Mouse (Mus musculus): ENCODE measurements around the gene Hoxc9.

Gene Hoxc9

DNA sequence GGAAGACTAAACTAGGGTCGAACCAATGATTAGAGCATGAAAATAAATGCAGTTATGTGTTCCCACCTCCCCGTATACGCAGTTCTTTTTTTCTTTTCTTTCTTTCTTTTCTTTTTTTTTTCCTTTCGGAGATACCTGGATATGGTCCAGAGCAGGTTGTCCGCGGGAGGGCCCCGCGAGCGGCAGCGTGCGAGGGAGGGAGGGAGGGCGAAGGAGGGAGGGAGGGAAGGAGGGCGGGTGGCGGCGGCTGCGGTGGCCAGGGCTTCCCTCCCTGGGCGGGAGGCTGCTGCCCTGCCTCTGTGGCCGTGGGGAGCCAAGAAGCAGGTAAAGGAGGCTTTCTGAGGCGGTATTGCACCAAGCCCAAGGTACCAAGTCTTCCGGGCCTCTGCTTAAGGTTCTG, at the start of gene Hoxc9:
Gene Hoxc9 (plus strand): TSS at position 269 of the 400 bp plus-strand sequence.
- no peak for DNase-seq (ENCODE audit: low spot score in 2 of 2)

DNA sequence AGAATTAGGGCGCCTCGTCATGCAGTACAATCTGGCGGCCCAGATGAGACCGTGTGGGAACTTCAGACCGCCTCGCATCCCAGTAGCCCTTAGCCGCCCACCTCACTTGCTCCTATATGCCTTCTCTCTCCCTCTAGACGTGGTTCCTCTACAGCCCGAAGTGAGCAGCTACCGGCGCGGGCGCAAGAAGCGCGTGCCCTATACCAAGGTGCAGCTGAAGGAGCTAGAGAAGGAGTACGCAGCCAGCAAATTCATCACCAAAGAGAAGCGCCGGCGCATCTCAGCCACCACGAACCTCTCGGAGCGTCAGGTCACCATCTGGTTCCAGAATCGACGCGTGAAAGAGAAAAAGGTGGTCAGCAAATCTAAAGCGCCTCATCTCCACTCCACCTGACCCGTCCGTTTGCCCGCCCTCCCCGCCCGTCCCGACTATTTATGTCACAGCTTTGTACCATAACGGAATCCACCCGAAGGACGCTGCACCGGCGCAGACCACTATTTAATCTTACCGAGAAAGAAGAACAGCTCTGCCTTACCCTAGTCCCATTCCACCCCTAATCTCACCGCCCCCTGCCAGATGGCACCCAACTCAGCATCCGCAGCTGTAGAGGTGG, 49.1 kb upstream of the Hoxc9 start:
- no peak for DNase-seq (ENCODE audit: low spot score in 2 of 2)

DNA sequence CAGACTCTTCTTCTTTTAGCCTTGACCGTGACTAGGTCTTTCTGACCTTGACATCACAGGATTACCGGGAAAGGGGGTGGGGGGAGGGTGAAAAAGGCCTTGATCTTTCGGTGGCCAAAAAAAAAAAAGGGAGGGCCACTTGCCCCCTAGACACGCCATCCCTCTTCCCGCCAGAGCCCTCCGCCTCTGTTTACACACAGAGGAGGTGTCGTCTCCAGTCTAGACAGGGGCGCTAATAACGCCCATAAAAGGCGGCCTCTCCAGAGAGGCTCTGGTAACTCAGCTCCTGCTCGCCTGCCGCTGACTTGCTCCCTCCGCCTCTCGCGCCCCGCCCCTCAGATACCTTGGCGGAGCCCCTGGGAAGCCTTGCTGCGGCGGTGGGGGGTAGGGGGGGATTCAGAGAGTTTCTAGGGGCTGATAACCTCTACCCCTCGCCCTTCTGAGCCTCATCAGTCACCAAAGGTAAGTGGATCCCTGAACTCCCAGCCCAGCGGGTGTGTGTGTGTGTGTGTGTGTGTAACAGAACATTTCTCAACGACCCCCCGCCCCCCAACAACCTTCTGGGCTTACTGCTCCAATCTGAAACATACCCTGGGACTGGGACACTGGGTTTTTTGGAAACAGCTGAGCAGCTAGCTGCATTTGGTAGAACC, 44.4 kb upstream of the Hoxc9 start:
- no peak for DNase-seq (ENCODE audit: low spot score in 2 of 2)

DNA sequence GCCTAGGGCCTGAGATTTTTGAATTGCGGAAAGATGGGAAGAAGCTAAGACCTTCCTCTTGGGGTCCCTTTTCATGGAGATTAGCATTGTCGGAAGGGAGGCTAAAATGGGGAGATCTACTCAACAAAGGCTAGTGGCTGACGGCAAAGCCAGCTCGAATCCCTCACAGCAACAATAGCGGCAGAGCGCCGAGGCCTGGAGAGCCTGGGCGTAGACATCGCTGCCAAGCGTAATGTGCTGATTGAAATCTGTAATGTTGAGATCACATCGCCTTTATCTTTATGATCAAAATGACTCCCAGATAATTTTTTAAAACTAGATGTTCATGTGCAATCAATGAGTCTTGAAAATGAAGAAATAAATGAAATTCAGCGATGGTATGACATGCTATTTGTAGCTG, 41.8 kb upstream of the Hoxc9 start:
- DNase-seq (ENCODE audit: low spot score in 2 of 2) = no peak

DNA sequence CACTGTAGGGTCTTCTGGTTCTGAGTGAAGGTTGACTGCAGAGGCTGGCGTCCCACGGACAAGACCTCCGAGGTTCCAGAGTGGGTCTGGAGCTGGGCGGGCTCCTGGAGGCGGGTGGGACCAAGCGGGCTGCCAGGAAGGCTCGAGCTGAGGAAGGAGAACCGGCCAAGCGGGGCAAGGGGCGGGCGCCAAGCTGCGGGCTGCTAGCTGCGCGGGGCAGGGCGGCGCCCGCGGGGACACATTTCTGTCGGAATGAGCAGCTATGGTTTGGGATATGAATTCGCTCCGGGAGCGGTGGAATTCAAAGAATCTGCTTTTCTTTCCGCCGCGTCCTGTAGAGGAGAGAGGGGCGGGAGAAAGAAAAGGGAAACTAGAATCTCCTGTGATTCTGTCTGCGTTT, 41.3 kb upstream of the Hoxc9 start:
- DNase-seq (ENCODE audit: low spot score in 2 of 2) = no peak

DNA sequence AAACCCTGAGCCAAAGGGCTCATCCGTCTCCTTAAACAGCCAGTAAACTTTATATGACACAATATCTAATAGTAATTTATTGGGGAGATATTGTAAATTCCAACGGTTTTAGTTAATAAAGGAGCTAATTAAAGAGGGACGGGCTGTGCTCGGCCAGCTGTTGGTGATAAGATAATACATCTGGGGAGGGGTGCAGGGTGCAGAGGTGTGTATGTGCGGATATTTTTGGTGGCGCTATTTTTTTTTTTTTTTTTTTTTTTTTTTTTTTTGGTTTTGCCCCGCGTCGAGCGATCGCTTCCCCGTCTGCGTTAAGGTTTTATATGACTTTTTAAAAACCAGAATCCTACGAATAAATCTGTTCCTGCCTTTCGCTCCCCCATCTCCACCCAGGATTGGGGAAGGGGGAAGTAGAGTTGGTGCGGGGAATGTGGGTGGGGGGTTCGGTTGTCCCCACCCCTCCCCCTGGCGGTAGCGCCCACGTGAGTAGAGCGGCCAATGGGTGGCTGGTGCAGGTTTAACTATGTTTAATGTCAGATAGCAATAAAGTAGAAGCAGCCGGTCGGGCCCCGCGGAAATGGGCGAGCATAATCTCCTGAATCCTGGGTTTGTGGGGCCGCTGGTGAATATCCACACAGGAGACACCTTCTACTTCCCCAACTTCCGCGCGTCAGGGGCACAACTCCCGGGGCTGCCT, 39.8 kb upstream of the Hoxc9 start, which contains the start of gene Hoxc12:
Gene Hoxc12 (plus strand): TSS at position 479 of the 694 bp plus-strand sequence.
- DNase-seq (ENCODE audit: low spot score in 2 of 2) = no peak

DNA sequence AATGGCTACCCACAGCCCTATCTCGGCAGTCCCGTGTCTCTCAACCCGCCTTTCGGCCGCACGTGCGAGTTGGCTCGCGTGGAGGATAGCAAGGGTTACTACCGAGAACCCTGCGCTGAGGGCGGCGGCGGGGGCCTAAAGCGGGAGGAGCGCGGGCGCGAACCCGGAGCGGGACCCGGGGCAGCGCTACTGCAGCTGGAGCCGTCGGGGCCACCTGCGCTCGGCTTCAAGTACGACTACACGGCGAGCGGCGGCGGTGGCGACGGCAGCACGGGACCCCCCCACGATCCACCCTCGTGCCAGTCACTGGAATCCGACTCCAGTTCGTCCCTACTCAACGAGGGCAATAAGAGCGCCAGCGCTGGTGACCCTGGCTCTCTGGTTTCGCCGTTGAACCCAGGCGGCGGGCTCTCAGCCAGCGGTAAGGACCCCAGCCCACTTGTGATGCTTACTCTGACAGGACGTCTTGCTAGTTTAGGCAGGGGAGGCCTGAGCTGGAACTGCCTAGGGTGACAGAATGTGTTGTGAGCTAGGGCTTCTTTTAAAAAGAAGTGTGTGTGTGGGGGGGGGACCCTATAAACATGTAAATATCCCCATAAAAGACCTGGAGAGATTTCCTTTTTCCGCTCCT, 39.1 kb upstream of the Hoxc9 start:
- DNase-seq (ENCODE audit: low spot score in 2 of 2) = no peak

DNA sequence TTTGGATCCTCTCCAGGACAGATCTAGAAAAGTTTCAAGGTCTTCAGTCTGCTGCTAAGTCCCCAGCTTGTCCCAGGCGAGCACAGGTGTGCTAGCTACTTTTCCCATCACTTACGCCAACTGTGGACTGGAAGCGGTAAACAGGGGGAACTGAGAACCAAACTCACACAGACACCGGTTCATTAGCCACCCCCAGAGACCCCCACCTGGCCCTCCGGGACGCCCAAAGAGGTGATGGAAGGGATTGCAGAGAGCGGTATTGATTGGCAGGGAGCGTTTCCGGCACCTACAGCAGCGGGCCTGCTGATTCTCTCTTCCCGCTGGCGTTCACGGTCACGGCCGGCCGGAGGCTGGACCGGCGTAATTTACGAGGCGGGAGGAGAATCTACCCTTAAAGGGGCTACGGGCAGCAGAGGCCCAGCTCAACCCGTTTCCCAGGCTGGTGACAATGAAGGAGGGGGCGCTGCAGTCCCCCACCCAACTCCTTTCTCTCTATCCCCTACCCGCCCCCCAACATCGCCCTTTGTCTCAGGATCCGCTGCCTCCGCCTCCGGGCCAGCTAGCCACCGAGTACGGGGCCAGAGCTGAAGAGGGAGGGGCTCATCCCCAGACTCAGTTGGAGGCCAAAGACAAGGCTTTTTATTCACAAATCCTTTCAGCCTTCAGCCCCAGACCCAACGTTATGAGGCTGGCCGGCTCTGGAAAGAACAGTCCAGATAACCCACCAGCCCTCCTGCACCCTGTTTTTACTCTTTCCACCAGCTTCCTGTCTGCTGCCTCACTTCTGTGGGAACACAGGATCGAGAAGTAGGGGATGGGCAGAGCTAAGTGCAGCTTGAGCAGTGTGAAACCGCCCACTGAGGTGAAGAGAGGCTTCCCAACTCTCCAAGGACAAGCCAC, 36.7 kb upstream of the Hoxc9 start:
- no peak for DNase-seq (ENCODE audit: low spot score in 2 of 2)

DNA sequence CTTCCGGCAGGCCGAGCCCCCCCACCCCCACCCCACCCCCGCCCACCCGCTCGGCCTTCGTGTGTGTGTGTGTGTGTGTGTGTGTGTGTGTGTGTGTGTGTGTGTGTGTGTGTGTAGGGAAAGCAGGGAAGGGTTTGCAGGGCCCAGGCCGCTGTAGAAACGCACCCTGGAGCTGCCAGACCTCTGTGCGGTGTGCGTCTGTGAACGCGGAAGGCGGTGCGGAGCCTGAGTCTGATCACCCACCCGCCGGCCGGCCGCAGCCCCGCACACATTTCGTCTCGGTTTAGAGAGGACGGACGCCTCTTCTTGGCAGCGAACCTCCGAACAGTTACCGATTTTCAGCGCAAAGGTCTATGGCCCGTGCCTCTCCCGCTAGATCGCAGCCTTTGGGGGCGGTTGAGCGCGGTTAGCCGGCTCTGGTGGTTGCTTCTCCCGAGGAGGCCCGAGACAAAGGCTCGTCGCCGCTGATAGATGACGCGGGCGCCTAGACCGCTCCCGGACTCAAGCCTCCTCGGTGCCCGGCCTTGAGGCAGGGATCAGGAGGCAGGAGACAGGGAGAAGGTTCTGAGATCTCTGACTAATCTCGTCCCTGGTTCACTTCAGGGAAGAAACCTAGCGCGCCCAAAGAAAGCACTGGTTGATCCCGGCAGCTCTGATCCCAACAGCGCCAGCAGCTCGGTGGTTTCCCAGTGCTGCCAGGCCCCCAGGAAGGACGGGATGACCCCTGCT, 33.3 kb upstream of the Hoxc9 start:
- no peak for DNase-seq (ENCODE audit: low spot score in 2 of 2)

DNA sequence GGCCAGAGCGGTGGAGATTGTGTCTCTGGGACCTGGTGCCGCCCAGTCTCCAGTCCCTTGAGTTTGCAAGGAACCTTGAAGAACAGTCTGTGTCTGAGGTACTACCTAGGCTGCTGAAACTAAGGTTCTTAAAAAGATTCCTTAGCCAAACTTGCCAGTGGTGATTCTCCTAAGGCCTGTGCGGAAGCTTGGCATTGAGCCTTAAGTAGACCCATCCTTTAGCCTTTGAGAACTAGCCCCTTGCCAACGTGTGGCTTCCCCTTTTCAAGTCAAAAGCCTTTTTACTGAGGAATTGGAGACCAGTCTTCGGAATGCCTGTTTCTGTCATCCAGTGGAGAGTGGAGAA, 32.8 kb upstream of the Hoxc9 start:
- DNase-seq (ENCODE audit: low spot score in 2 of 2) = no peak

DNA sequence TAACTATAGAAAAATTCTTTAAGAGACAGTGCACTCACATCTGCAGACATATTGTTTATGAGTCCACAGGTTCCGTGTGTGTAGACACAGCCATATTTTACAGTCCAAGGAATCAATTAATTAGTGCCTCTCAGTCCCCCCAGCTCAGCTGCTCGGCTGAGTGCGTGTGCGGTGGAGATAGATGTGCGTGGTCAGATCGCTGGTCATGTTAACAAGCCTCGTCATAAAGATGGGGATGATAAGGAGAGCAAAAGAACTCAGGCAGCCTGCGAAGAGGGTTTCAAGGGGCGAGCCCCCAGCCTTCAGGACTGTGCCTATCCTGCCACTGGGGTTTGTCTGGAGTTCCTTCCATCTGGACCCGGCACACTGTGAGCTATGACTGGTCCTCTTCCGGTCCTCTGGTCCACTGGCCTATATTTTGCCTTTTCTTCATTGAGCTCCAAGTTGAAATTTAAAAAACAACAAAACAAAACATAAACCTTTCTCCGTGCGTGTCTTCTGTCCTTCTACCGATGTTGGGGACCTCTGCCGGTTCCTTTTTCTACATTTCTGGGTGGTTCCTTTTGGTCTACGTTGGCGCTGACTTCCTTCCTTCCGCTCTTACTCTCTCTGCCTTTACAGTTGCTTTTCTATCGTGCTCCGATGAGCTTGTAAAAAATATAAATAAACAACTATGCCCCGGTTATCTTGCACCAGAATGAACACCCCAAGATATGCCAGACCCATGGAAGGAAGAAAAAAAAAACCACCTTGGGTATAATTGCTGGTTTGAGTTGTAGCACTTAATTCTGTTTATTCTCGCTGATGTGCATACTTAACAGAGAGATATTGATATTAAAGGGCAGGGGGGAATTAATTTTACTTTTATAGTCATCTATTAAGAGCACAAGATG, 30.8 kb upstream of the Hoxc9 start:
- no peak for DNase-seq (ENCODE audit: low spot score in 2 of 2)

DNA sequence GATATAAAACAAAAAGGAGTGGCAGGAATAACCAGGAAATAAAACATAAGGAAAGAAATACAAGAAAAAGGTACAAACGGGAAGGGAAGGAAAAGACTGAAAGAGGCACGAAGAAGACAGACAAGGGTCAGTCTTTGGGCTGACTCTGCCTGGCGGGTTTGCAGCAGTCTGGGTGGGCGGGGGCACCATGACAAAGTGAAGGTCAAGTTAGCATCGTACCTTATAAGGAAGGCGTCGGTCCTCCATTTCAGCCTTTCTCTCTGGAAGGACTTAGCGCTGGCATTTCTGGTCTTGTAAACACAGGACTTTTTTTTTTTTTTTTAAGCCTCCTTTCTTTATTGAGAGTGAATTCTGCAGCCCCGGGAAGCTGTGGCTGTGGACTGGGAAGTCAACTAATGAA, 29.0 kb upstream of the Hoxc9 start:
- no peak for DNase-seq (ENCODE audit: low spot score in 2 of 2)

DNA sequence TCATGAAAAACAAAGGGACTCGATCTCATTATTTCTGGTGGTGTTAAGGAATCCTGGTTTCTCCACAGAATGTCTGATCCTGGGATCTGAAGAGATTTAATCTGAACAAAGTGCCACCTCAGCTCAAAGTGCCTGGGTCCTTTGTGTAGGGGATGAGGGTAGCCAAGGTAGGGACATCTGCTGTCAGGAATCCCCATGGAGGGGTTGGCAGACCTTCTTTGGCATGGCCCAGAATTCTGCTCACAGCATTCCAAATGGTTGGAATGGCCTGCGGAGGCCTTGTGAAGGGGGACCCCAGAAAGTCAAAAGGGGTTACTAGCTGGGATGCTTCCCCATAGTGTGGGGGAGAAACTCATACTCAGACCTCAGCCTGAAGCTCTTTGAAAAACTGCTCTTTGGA, 27.4 kb upstream of the Hoxc9 start:
- no peak for DNase-seq (ENCODE audit: low spot score in 2 of 2)

DNA sequence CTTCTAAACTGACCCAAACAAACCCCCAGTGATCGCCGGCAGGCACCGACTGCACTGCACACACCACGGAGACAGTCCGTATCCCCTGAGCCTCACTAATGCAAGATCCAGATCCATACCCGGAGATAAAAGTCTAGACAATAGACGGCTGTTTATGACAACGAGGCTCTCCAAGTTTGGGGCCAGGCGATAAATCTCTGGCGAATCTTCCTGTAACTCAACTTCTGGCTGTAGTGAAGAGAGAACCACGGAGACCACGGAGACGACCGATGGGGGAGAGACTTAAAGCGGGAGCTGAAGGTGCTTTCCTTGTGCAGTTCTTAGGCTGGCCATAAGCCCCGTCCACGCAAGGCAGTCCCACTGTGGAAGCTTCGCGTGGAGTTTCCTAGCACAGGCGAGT, 26.5 kb upstream of the Hoxc9 start:
- no peak for DNase-seq (ENCODE audit: low spot score in 2 of 2)

DNA sequence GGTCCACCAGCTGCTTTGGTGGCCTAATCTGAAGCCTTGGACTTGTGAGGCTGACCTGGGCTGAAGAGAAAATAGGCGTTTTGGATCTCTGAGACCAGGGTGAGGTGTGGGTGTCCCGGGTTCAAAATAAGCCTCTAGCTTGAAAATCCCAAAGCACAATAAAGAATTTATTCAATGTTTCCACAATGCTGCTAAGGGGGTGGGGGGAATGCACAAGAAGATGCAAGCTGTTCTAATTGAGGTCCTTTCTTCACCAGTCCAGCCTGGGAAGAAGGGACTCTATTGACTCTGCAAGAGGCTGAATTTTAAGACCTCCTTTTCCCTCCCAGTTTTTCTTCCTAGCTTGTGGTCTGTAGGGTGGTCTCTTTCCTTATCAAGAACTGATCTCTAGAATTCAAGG, 25.4 kb upstream of the Hoxc9 start:
- no peak for DNase-seq (ENCODE audit: low spot score in 2 of 2)

DNA sequence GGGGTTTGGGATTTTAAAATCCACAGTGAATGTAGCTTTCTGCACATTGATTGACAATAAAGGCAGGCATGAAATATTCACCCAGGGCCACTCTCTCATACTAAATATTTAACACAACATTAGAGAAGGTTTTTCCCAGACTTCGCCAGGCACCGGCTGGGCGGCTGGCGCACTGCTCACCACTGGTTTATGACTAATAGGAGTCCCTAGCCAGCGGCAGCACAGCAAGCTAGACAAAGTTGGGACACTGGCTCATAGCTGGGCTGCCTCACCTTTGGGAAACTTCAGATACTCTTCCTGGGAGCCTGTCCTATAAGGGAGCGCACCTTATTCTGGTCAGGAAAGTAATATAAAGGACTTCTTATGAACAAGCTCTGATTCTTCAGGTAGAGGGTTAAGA, 22.7 kb upstream of the Hoxc9 start:
- DNase-seq (ENCODE audit: low spot score in 2 of 2) = no peak

DNA sequence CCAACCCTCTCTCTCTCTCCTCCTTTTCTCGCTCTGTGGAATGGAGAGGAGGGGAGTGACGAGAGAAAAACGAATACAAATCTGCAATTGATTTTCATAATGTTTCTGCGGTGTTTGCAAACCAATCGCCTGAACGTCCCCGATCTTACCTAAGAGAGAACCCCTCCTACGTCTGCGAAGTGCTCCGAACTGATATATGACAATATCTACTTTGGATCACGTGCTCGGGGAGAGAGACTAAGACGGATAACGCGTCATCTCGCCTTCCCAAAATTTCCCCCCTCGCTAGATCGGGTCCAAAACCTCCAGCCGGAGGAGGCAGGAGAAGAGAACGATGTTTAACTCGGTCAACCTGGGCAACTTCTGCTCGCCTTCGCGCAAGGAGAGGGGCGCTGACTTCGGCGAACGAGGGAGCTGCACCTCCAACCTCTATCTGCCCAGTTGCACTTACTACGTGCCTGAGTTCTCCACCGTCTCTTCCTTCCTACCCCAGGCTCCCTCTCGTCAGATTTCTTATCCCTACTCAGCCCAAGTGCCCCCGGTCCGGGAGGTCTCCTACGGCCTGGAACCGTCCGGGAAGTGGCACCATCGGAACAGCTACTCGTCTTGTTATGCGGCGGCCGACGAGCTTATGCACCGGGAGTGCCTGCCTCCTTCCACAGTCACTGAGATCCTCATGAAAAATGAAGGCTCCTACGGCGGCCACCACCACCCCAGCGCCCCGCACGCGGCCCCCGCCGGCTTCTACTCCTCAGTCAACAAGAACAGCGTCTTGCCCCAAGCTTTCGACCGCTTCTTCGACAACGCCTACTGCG, 21.8 kb upstream of the Hoxc9 start, which contains the start of gene Hoxc11:
Gene Hoxc11 (plus strand): TSS at position 236 of the 815 bp plus-strand sequence.
- no peak for DNase-seq (ENCODE audit: low spot score in 2 of 2)

DNA sequence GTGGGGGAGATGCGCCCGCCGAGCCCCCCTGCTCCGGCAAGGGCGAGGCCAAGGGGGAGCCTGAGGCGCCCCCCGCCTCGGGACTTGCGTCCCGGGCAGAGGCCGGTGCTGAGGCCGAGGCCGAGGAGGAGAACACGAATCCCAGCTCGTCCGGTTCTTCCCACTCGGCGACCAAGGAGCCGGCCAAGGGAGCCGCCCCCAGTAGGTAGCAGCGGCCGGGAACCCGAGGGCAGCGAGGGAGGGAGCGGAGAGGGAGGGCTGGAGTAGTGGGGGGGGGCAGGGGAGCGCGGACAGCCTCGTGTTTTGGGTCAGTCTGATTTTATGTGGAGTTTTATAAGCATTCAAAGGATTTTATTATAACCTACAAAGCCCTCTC, 21.2 kb upstream of the Hoxc9 start:
- DNase-seq (ENCODE audit: low spot score in 2 of 2) = no peak

All from left cerebral cortex, adult 9 months (tissue).